Mouse (Mus musculus): ENCODE data around the gene Mical3.

GRCm38 (mm10) chr6:120915649-120915975 lies 215.2 kb downstream of the Mical3 start:
- TF ChIP-seq CTCF (IDR thresholded peaks at IDR 0.05; ENCODE audit: borderline replicate concordance, control insufficient read depth, extremely low read depth, insufficient read depth, low read length, poor library complexity) (0 out of 2 replicates have a peak, but pooled peaks have one; percentile 5), POLR2A (IDR thresholded peaks at IDR 0.05; ENCODE audit: control insufficient read depth, extremely low read depth, insufficient read depth, low read length, poor library complexity) (no peak)

Measured in thymus, adult 2 months (tissue).